Mouse (Mus musculus) midbrain, embryonic 10.5 days (tissue): Measurements from ENCODE around the gene Gm10563. TPM values are rescaled to one million over a fixed set of nuclear protein-coding genes. Genes with fewer than 3 reads are reported as not detected.
A peak's percentile ranks its signal among the peaks of the same experiment; 100 is the strongest.

ENCODE experiments used
- DNase-seq: peaks from one replicate; pipeline ENCODE4 v3.0.0-alpha.2; 2017; ENCODE audit warnings: low spot score
- H3K27ac ChIP-seq: fragments of 300-500 bp; sonication (generic); replicated peaks from 2 replicates; pipeline ENCODE4 v1.5.1; 2016; ENCODE audit warnings: mild to moderate bottlenecking
- H3K27me3 ChIP-seq: fragments of 300-500 bp; sonication (generic); 2 replicates; pipeline ENCODE4 v1.6.1; 2016; ENCODE audit warnings: low read depth, mild to moderate bottlenecking; ENCODE audit not compliant: poor library complexity, severe bottlenecking
- H3K36me3 ChIP-seq: fragments of 300-500 bp; sonication (generic); 2 replicates; pipeline ENCODE4 v1.6.1; 2016; ENCODE audit warnings: mild to moderate bottlenecking, moderate library complexity
- H3K4me1 ChIP-seq: fragments of 300-500 bp; sonication (generic); 2 replicates; pipeline ENCODE4 v1.6.1; 2016
- H3K4me3 ChIP-seq: fragments of 300-500 bp; sonication (generic); 2 replicates; pipeline ENCODE4 v1.5.1; 2016; ENCODE audit warnings: mild to moderate bottlenecking, moderate library complexity
- H3K9me3 ChIP-seq: fragments of 300-500 bp; sonication (generic); replicated peaks from 2 replicates; pipeline ENCODE4 v1.6.1; 2016; ENCODE audit warnings: mild to moderate bottlenecking
- WGBS: fragments of 180-500 bp; shearing (Covaris S2); methylation state at CpG from one replicate; pipeline ENCODE4 v1.1.7; 2016; 5-methylcytosine and 5-hydroxymethylcytosine counted together
- polyA plus RNA-seq: library from polyadenylated mRNA; unstranded; fragments of >200 nt; fragmentation: Nextera tagmentation; extraction: Ambion mirVana; gene quantifications from 2 replicates; pipeline ENCODE4 v1.2.1, GENCODE M21; 2016

Gm10563 gene
- polyA plus RNA-seq, 1 experiment from 2014 or later: not detected

GRCm38 (mm10) chr4:155601997-155602456 lies 43.2 kb downstream of the Gm10563 start:
- DNase-seq: no peak
- Histone ChIP-seq H3K9me3 (0 out of 2 replicates have a peak, but pooled peaks cover 2% of the 10 kb centered on the region), H3K36me3 (peaks cover 45% of the 10 kb centered on the region), H3K4me1 (peaks cover 20% of the 10 kb centered on the region), H3K27ac (peak overlapping the region; percentile 100), H3K4me3 (peak overlapping the region; percentile 100), H3K27me3 (no peaks in the 10 kb centered on the region)
- 2% methylated on average over 31 of the region's 31 CpGs for WGBS

- WGBS: under 1% methylated on average over 64 of the region's 65 CpGs
Observed at GRCm38 (mm10) chr4:155601091-155601996, 43.9 kb downstream of the Gm10563 start, which contains the start of gene Slc35e2. Gene Slc35e2 (plus strand): TSS chr4:155601416.

DNA sequence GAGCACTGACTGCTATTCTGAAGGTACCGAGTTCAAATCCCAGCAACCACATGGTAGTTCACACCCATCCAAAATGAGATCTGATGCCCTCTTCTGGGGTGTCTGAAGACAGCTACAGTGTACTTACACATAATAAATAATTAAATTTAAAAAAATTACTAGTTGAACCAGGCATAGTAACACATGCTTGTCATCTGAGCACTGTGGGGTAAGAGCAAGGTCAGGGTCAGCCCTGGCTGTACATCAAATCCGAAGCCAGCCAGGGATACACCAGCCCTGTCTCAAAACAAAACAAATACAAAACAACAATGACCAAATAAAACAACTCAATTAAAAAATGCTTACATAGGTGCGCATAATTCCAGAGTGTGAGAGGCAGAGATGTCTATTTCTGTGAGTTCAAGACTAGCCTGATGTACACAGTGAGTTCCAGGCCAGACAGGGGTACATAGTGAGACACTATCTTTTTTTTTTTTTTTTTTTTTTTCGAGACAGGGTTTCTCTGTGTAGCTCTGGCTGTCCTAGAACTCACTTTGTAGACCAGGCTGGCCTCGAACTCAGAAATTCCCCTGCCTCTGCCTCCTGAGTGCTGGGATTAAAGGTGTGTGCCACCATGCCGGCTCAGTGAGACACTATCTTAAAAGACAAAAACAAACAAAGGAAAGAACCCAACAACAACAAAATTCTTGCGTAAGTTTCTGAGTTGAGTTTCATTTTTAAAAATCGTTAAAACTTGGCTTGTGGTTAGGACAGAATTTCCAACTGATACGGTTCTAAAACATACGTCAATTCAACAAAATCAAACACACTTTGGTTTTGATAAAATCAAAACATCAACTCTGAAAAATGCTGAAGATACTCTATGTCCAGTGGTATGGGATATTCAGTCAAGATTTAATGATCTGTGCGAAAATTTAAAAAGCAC lies 45.0 kb downstream of the Gm10563 start:
- no peak for DNase-seq
- H3K27ac ChIP-seq: peak overlapping the region; percentile 100
- H3K4me1 ChIP-seq: peaks cover 20% of the 10 kb centered on the region
- H3K4me3 ChIP-seq: peak overlapping the region; percentile 100
- peaks cover 27% of the 10 kb centered on the region for H3K36me3 ChIP-seq
- 89% methylated on average over 11 of the region's 11 CpGs for WGBS
- 0 out of 2 replicates have a peak, but pooled peaks cover 2% of the 10 kb centered on the region for H3K9me3 ChIP-seq
- no peaks in the 10 kb centered on the region for H3K27me3 ChIP-seq

More at GRCm38 (mm10) chr4:155601091-155601996, 43.9 kb downstream of the Gm10563 start, which contains the start of gene Slc35e2:
- Histone ChIP-seq H3K4me1 (peaks cover 20% of the 10 kb centered on the region), H3K27me3 (no peaks in the 10 kb centered on the region), H3K36me3 (peaks cover 38% of the 10 kb centered on the region), H3K9me3 (0 out of 2 replicates have a peak, but pooled peaks cover 2% of the 10 kb centered on the region), H3K27ac (peak within 1 kb of the TSS; percentile 100), H3K4me3 (peak within 1 kb of the TSS; percentile 100)
- peak; percentile 96 for DNase-seq

- H3K27me3 ChIP-seq: no peaks in the 10 kb centered on the region
- WGBS: 20% methylated on average over 20 of the region's 20 CpGs
- no peak overlapping the region for H3K27ac ChIP-seq
- H3K4me3 ChIP-seq: no peak overlapping the region
- peaks cover 20% of the 10 kb centered on the region for H3K4me1 ChIP-seq
- no peak for DNase-seq
- H3K9me3 ChIP-seq: 0 out of 2 replicates have a peak, but pooled peaks cover 2% of the 10 kb centered on the region
- H3K36me3 ChIP-seq: peaks cover 11% of the 10 kb centered on the region
Observed at GRCm38 (mm10) chr4:155598536-155598935, 46.7 kb downstream of the Gm10563 start.

DNA sequence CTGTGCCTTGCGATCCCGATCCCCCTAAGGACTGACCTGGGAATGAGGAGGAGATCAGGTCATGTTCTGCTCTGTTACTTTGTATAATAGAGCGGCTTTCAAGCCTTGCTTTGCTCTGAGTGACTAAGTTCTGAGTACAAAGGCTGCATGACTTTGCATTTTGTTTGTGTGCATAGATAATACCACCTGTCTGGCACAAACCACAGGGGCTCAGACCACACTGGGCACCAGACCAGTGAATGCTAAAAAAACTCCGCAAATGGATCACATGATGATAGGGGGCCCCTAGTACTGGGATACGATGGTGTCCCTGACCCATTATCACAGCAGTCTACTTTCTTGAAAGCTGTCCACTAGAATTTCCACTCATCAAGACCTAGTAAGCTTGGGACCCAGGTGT lies 48.6 kb downstream of the Gm10563 start:
- no peaks in the 10 kb centered on the region for H3K27me3 ChIP-seq
- no peak overlapping the region for H3K27ac ChIP-seq
- H3K4me1 ChIP-seq: peaks cover 6% of the 10 kb centered on the region
- no peak overlapping the region for H3K4me3 ChIP-seq
- no peaks in the 10 kb centered on the region for H3K36me3 ChIP-seq
- H3K9me3 ChIP-seq: 0 out of 2 replicates have a peak, but pooled peaks cover 2% of the 10 kb centered on the region
- DNase-seq: no peak
- whole genome bisulfite sequencing: 81% methylated on average over 5 of the region's 5 CpGs

GRCm38 (mm10) chr4:155595777-155596176 lies 49.4 kb downstream of the Gm10563 start:
- 89% methylated on average over 3 of the region's 3 CpGs for WGBS
- Histone ChIP-seq H3K4me3 (no peak overlapping the region), H3K36me3 (no peaks in the 10 kb centered on the region), H3K27me3 (no peaks in the 10 kb centered on the region), H3K4me1 (peaks cover 2% of the 10 kb centered on the region), H3K27ac (no peak overlapping the region), H3K9me3 (0 out of 2 replicates have a peak, but pooled peaks cover 2% of the 10 kb centered on the region)
- no peak for DNase-seq

- Histone ChIP-seq H3K36me3 (peaks cover 19% of the 10 kb centered on the region), H3K9me3 (0 out of 2 replicates have a peak, but pooled peaks cover 2% of the 10 kb centered on the region), H3K4me1 (no peaks in the 10 kb centered on the region), H3K27me3 (no peaks in the 10 kb centered on the region), H3K27ac (no peak overlapping the region), H3K4me3 (no peak overlapping the region)
- 89% methylated on average over 1 of the region's 1 CpGs for WGBS
- DNase-seq: no peak
Observed at GRCm38 (mm10) chr4:155593780-155594179, 51.4 kb downstream of the Gm10563 start.

DNA sequence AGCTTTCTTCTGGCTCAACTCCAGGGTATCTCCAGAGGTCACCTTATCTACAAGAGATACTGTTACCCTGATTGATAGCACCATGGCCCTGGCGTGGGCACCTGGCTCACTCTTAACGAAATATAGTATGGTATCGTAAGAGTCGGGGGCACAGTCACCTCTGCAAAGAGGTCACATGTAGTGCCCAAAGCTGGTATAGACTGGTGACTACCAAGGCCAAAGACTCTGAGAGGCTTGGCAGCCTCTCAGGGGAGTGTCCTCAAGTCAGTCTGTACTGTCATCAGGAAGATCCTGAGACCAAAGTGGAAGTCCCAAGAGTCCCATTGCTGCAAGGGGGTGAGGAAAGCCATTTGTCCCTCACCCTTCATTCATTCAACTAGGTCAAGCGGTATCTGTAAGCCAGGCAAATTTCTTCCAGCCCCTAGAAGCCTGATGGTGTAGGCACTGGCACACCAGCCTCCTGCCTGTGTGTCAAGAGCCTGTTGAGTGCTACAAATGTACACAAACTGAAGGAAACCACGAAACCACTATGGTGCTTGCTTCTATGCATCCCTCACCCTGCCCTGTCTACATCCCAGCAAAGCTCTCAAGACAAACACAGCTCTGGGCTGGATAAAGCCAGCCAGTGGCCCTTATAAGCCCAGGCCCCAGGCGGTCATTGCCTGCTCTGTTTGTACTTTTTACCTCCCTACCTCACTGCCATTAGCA lies 54.0 kb downstream of the Gm10563 start:
- WGBS: 84% methylated on average over 7 of the region's 7 CpGs
- no peaks in the 10 kb centered on the region for H3K9me3 ChIP-seq
- H3K4me1 ChIP-seq: no peaks in the 10 kb centered on the region
- H3K36me3 ChIP-seq: peaks cover 45% of the 10 kb centered on the region
- H3K27ac ChIP-seq: no peak overlapping the region
- H3K27me3 ChIP-seq: no peaks in the 10 kb centered on the region
- no peak overlapping the region for H3K4me3 ChIP-seq
- no peak for DNase-seq

- Histone ChIP-seq H3K4me1 (no peaks in the 10 kb centered on the region), H3K9me3 (no peaks in the 10 kb centered on the region), H3K27ac (no peak overlapping the region), H3K27me3 (no peaks in the 10 kb centered on the region), H3K4me3 (no peak overlapping the region), H3K36me3 (peaks cover 63% of the 10 kb centered on the region)
- DNase-seq: no peak
- WGBS: 92% methylated on average over 5 of the region's 5 CpGs
Observed at GRCm38 (mm10) chr4:155589356-155589755, 55.9 kb downstream of the Gm10563 start.

DNA sequence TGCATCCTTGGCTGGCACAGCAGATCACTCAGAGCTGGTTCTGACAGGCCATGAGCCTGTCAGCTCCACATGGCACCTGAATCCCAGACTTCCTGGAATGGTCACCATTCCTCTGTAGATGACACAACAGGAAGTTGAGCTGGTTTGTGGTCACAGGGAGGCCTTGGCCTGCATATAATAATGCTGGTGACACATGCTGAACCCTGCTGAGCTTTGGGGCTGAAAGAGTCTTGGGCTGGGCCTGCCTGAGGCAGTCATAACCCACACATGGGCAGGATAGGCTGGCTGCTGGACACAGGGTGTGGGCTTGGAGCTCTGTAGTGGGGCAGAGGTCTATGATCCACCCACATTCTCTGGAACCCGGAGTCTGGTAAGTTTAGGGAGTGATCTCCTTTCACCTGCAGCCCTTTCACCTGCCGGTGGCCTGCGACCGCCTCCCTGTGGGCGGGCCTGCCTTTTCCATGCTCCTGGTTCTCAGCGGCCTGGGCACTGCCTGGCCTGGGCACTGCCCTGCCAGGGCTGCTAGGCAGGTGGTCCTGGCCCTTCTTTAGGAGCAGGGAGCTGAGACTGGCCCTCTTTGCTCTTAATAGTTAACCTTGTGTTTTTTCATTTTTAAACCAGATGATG lies 62.8 kb downstream of the Gm10563 start:
- Histone ChIP-seq H3K4me1 (no peaks in the 10 kb centered on the region), H3K9me3 (no peaks in the 10 kb centered on the region), H3K27ac (no peak overlapping the region), H3K27me3 (no peaks in the 10 kb centered on the region), H3K4me3 (no peak overlapping the region), H3K36me3 (peaks cover 84% of the 10 kb centered on the region)
- WGBS: 92% methylated on average over 6 of the region's 6 CpGs
- DNase-seq: no peak

DNA sequence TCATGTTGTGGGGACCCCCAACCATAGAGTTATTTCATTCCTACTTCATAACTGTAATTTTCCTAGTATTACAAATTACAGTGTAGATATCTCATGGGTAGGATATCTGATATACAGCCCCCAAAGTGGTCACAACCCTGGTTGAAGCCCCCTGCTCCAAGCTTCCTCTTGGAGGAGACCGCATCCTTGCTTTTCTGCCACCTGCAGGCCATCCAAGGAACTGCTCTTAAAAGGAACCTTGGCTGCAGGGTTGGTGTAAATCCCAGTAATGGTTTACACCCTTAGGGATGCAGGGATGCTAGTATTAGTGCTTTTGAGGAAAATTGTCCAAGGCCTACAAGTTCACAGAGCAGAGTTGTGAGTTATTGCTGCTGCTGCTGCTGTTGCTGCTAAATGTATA lies 64.8 kb downstream of the Gm10563 start:
- Histone ChIP-seq H3K27ac (no peak overlapping the region), H3K36me3 (peaks cover 83% of the 10 kb centered on the region), H3K9me3 (no peaks in the 10 kb centered on the region), H3K27me3 (no peaks in the 10 kb centered on the region), H3K4me3 (no peak overlapping the region), H3K4me1 (no peaks in the 10 kb centered on the region)
- 32% methylated on average over 1 of the region's 1 CpGs for WGBS
- peak; percentile 52 for DNase-seq
